Mouse (Mus musculus) stomach, postnatal 0 days (tissue): ENCODE measurements around the gene Rassf8.

Source experiments
- CTCF ChIP-seq: IDR thresholded peaks from 2 replicates; pipeline ENCODE4 v1.5.1; 2016; ENCODE audit warnings: antibody characterized with exemption, low read depth, mild to moderate bottlenecking, moderate library complexity
- EP300 ChIP-seq: optimal IDR thresholded peaks from 2 replicates; pipeline ENCODE3; 2016; ENCODE audit warnings: antibody characterized with exemption

- no peak for TF ChIP-seq CTCF
- TF ChIP-seq EP300, result no peak
Measured at GRCm38 (mm10) chr6:145789738-145790137, 43.2 kb downstream of the Rassf8 start.
